Mouse (Mus musculus) liver, embryonic 14.5 days (tissue): ENCODE results near the gene Hipk4. TPM values are rescaled to one million over a fixed set of nuclear protein-coding genes. Genes with fewer than 3 reads are reported as not detected.

Experiments
- ATAC-seq: fragments of 200-750 bp; cut with Nextera tagmentation; 2 replicates; pipeline ENCODE4 v1.8.0; 2017; ENCODE audit warnings: moderate number of reproducible peaks, mild to moderate bottlenecking, moderate library complexity; ENCODE audit not compliant: insufficient read depth
- DNase-seq, 3 experiments: peaks; one replicate each; pipeline ENCODE4 v3.0.0-alpha.2; 2012 to 2013; ENCODE audit warnings: low read depth in 3 of 3, low spot score in 3 of 3
- H3K27ac ChIP-seq: fragments of 300-500 bp; sonication (generic); 2 replicates; pipeline ENCODE4 v1.5.1; 2014; ENCODE audit warnings: moderate library complexity, mild to moderate bottlenecking, control low read depth, inconsistent platforms
- H3K27me3 ChIP-seq: fragments of 300-500 bp; sonication (generic); 2 replicates; pipeline ENCODE4 v1.6.1; 2014; ENCODE audit warnings: mild to moderate bottlenecking, low read length, moderate library complexity; ENCODE audit not compliant: control insufficient read depth, insufficient read depth
- H3K36me3 ChIP-seq: fragments of 300-500 bp; sonication (generic); replicated peaks from 2 replicates; pipeline ENCODE4 v1.6.1; 2014; ENCODE audit warnings: low read depth; ENCODE audit not compliant: control insufficient read depth, insufficient read depth
- H3K4me1 ChIP-seq, 2 experiments: fragments of 200-500 bp in 1 of 2; fragments of 300-500 bp in 1 of 2; sonication (generic) in 1 of 2; replicated peaks; 2 replicates each; pipeline ENCODE4 v1.6.1; 2012 to 2014; ENCODE audit warnings: antibody characterized with exemption in 1 of 2, inconsistent platforms in 1 of 2, low read length in 1 of 2; ENCODE audit not compliant: control insufficient read depth in 2 of 2, insufficient read depth in 2 of 2
- H3K4me2 ChIP-seq: fragments of 300-500 bp; sonication (generic); 2 replicates; pipeline ENCODE4 v1.6.1; 2014; ENCODE audit warnings: low read depth, mild to moderate bottlenecking, control low read depth, moderate library complexity
- H3K4me3 ChIP-seq, 2 experiments: fragments of 200-500 bp in 1 of 2; fragments of 300-500 bp in 1 of 2; sonication (generic) in 1 of 2; 2 replicates each; pipeline ENCODE4 v1.5.1; 2012 to 2014; ENCODE audit warnings: low read depth in 2 of 2, low read length in 2 of 2, mild to moderate bottlenecking in 2 of 2, control low read depth in 1 of 2, inconsistent platforms in 1 of 2, moderate library complexity in 1 of 2; ENCODE audit not compliant: insufficient read depth in 1 of 2
- H3K9ac ChIP-seq: fragments of 300-500 bp; sonication (generic); replicated peaks from 2 replicates; pipeline ENCODE4 v1.6.1; 2014; ENCODE audit warnings: mild to moderate bottlenecking, control low read depth, moderate library complexity
- H3K9me3 ChIP-seq: fragments of 300-500 bp; sonication (generic); 2 replicates; pipeline ENCODE4 v1.6.1; 2016; ENCODE audit warnings: low read length, mixed read lengths; ENCODE audit not compliant: control insufficient read depth
- CTCF ChIP-seq: IDR thresholded peaks from 2 replicates; pipeline ENCODE4 v1.5.1; 2016; ENCODE audit warnings: antibody characterized with exemption, low read depth, control low read depth
- EP300 ChIP-seq: IDR thresholded peaks from 2 replicates; pipeline ENCODE4 v1.6.1; 2016; ENCODE audit warnings: antibody characterized with exemption, low read depth
- WGBS: fragments of 180-500 bp; shearing (Covaris S2); extraction: QIAGEN DNeasy Blood & Tissue Kit; methylation state at CpG from one replicate; pipeline ENCODE4 v1.1.7; 2014; ENCODE audit not compliant: insufficient replicate concordance; 5-methylcytosine and 5-hydroxymethylcytosine counted together
- polyA plus RNA-seq, 2 experiments: library from polyadenylated mRNA; depleted of rRNA in 1 of 2; stranded (reverse) in 1 of 2; unstranded in 1 of 2; fragments of >200 nt; fragmentation: Nextera tagmentation in 1 of 2; extraction: Ambion mirVana in 1 of 2; gene quantifications; 2 replicates each; pipeline versions ENCODE4 v1.2.1 to v1.2.3; 2012 to 2014

Gene Hipk4
- polyA plus RNA-seq, 2 experiments: 0.49 TPM; not detected in 1

DNA sequence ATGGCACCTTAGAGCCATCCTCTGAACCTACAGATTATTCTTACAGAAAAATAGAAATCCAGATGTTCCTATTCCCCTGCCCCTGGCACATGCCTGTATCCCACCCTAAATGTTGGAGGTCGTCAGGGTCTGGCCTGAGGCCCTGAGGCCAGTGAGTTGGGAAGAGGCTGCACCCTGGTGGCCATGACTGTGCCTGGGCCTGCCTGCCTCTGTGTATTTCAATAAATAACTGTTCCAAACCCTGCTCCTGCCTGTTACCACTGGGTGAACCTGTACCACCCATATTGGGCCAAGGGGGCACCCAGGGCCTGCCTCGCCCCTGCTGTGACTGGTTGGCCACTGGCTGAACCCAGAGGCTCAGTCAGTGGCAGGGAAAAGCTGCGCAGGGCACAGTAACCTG is 7.9 kb downstream of the Hipk4 start:
- Histone ChIP-seq H3K36me3 (peaks cover 18% of the 10 kb centered on the region), H3K9ac (no peak overlapping the region), H3K4me2 (no peak overlapping the region), H3K27ac (no peak overlapping the region), H3K27me3 (no peaks in the 10 kb centered on the region), H3K4me3 (no peak overlapping the region), H3K4me1 (peaks cover 18 to 25% of the 10 kb centered on the region in 2 experiments), H3K9me3 (no peaks in the 10 kb centered on the region)
- no peak for DNase-seq
- ATAC-seq: no peak
- TF ChIP-seq CTCF: peak; percentile 69
- no peak for TF ChIP-seq EP300
- WGBS: 62% methylated on average over 3 of the region's 3 CpGs

DNA sequence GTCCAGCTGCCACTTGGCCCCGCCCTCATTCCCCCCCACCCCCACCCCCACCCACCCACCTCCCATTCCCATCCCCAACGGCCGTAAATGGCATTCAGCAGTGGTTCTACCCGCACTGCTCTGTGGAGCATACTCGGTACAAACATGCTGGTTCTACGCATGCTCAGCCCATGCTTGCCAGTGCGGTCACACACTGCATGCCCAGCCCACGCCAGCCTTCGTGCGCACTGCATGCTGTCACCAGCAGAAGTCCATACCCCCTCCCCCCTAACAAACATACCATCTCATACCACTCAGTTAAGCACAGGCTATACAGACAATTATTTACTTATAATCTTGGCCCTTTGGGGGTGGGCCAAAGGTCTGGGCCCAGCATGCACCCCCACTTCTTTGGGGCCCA is 8.6 kb downstream of the Hipk4 start:
- no peak for ATAC-seq
- 80% methylated on average over 10 of the region's 10 CpGs for WGBS
- Histone ChIP-seq H3K4me2 (no peak overlapping the region), H3K27ac (no peak overlapping the region), H3K9me3 (no peaks in the 10 kb centered on the region), H3K27me3 (no peaks in the 10 kb centered on the region), H3K9ac (no peak overlapping the region), H3K4me3 (no peak overlapping the region), H3K4me1 (peaks cover 20 to 26% of the 10 kb centered on the region in 2 experiments), H3K36me3 (peaks cover 25% of the 10 kb centered on the region)
- DNase-seq: no peak
- TF ChIP-seq EP300 (no peak), CTCF (no peak)

DNA sequence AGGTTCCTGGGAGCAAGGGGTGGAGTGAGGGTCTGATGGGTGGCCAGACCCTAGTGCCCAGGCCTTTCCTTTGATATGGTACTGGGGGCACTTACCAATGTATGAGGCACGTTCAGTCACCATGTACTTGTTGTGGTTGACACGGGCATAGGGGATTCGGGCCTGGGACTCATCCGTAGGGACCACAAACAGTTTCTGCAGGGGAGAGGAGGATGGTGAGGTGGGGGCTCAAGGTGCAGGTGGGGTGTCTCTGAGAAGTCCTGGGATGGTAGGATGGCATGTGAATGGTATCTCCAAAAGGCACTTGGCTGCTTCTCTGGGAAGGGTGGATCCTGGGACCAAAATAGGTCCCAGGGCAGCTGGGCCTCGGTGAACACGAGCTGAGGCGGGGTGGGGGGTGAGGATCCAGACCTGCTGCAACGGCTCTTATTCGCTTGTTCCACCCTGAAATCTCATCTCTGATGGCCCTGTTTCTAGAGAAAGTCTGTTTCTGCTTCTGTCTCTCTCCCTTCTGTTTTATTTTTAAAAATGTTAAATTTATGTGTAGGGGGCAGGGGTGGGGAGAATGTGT is 9.5 kb downstream of the Hipk4 start:
- H3K4me3 ChIP-seq: no peak overlapping the region
- no peak overlapping the region for H3K9ac ChIP-seq
- DNase-seq (no peak), ATAC-seq (no peak)
- no peak for TF ChIP-seq CTCF
- TF ChIP-seq EP300: no peak
- no peak overlapping the region for H3K4me2 ChIP-seq
- H3K27ac ChIP-seq: no peak overlapping the region
- WGBS: 78% methylated on average over 9 of the region's 9 CpGs
- H3K36me3 ChIP-seq: peaks cover 29% of the 10 kb centered on the region
- no peaks in the 10 kb centered on the region for H3K27me3 ChIP-seq
- H3K4me1 ChIP-seq: peaks cover 26 to 34% of the 10 kb centered on the region in 2 experiments
- H3K9me3 ChIP-seq: no peaks in the 10 kb centered on the region

DNA sequence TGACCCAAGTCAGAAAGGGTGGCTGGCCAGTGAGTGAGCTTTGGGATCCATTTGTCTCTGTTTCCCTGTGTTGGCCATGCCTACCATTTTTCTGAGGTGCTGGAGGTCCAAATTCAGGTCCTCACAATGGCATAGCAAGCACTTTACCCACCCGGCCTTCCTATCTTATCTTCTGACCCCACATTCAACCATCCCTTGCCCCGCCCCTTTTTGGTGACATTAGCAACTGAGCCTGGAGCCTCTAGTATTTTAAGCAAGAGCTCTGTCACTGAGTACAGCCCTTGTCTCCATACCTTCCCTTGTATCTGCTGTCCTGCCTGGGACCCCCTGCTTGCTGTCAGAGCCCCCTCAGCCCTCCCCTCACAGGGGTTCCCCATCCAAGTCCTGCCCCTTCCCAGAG is 12.3 kb downstream of the Hipk4 start:
- no peaks in the 10 kb centered on the region for H3K27me3 ChIP-seq
- H3K4me3 ChIP-seq: peak overlapping the region; percentile 25 to 41; a peak in 3 of 4 replicates
- H3K9ac ChIP-seq: peak overlapping the region; percentile 76
- peaks cover 31% of the 10 kb centered on the region for H3K36me3 ChIP-seq
- TF ChIP-seq EP300 (peak; percentile 85), CTCF (no peak)
- WGBS: 13% methylated on average over 2 of the region's 2 CpGs
- H3K4me1 ChIP-seq: peaks cover 53 to 61% of the 10 kb centered on the region in 2 experiments
- ATAC-seq (peak; percentile 78), DNase-seq (peak; percentile 81 to 85 (median 84))
- H3K9me3 ChIP-seq: no peaks in the 10 kb centered on the region
- peak overlapping the region; percentile 86 for H3K4me2 ChIP-seq
- peak overlapping the region; percentile 92 for H3K27ac ChIP-seq

DNA sequence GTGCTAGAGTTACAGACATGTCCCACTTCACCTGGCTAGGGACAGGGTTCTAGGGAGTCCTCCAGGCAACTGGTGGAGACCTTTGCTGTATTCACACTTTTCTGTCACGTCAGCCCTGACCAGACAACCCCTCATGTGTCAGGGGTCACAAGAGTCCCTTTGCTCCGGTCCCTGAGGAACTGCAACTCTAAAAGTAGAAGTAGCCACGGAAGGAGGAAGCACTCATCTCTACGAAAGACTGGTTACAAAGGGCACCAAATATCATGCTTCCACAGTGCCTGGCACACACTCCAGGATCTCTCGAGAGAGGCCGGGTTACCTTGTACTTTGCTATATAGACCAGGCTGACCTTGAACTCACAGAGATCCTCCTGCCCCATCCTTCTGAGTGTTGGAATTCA is 13.6 kb downstream of the Hipk4 start:
- H3K27ac ChIP-seq: peak overlapping the region; percentile 92
- H3K4me3 ChIP-seq: no peak overlapping the region
- H3K9ac ChIP-seq: peak overlapping the region; percentile 37; the same call in 1 of the 2 replicates
- no peaks in the 10 kb centered on the region for H3K9me3 ChIP-seq
- H3K36me3 ChIP-seq: peaks cover 31% of the 10 kb centered on the region
- DNase-seq (no peak), ATAC-seq (no peak)
- peak overlapping the region; percentile 1 for H3K4me2 ChIP-seq
- no peaks in the 10 kb centered on the region for H3K27me3 ChIP-seq
- 66% methylated on average over 6 of the region's 6 CpGs for WGBS
- TF ChIP-seq CTCF: no peak
- no peak for TF ChIP-seq EP300
- H3K4me1 ChIP-seq: peaks cover 65 to 73% of the 10 kb centered on the region in 2 experiments
